Mouse (Mus musculus) MN1 (cell line): ENCODE measurements around the gene Olfr345.

ENCODE experiments used
- DNase-seq: peaks from one replicate; pipeline ENCODE4 v3.0.0-alpha.2; 2016; ENCODE audit warnings: low spot score

The Olfr345 gene

GRCm38 (mm10) chr2:36639741-36640140 is at the start of gene Olfr345:
Gene Olfr345 (plus strand): TSS chr2:36640041.
- no peak for DNase-seq

- no peak for DNase-seq
Measured at GRCm38 (mm10) chr2:36685488-36685887, 45.6 kb downstream of the Olfr345 start, which contains the start of gene Olfr346. Gene Olfr346 (plus strand): TSS chr2:36685788.
